Mouse (Mus musculus) gastrocnemius, postnatal 14 days (tissue): ENCODE results near the gene Krtap10-4. TPM values are rescaled to one million over a fixed set of nuclear protein-coding genes. Genes with fewer than 3 reads are reported as not detected.
"Not testable (repeated sequence)": the region's sequence is repeated elsewhere in the genome, so short reads cannot be mapped to it uniquely, and the experiment has no call there.

Experiments
- DNase-seq: peaks from one replicate; pipeline ENCODE4 v3.0.0; 2021; ENCODE audit warnings: mixed read lengths
- intact Hi-C: fragments of 180-260 bp; cut with DNase I; formaldehyde crosslinking; loops from one replicate; pipeline ENCODE4 v1.15.1; 2025; ENCODE audit warnings: low total_unique reads
- total RNA-seq, 2 experiments: library from RNA; stranded (reverse); gene quantifications; 2 replicates each; pipeline ENCODE4 v1.2.3; 2021

The Krtap10-4 gene
- total RNA-seq, 2 experiments from 2014 or later: not detected

DNA sequence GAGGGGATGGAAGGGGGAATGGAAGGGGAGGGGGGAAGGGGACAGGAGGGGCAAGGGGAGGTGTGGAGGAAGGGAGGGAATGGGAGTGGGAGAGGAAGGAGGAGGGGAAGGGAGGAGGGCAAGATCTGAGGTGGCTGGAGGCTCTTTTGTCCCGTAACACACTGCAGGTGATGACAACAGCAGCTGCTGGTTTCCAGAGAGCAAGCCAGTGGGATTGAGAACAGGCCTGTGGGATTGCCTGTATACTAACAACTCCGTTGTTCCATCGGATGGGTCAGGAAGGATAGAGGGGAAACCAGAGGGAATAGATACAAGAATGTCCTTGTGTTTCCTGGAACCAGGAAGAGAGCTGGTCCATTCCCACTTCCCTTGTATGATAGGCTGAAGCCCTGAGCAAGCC is 29.2 kb downstream of the Krtap10-4 start:
- intact Hi-C loops: no loop called here
- DNase-seq: no peak

DNA sequence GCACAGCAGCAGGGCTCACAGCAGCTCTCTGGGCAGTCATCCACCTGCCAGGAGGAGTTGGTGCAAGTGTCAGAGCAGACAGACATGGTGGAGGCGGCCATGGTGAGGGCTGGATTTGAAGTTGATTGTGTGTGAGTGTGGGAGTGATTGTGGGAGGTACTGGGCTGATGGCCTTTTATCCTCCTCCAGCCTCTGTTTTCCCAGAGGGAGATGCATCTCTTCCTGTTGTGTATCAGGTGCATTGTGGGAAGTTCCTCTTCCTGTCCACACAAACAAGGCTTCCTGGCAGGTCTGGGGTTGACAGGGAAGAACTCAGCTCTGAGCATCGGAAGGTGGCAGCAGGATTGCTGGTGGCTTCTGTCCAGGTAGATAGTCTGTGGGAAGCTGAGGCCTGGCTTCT is 31.9 kb downstream of the Krtap10-4 start, which contains the start of gene Gm9639:
Gm9639 (minus strand) TSS at position 101 of the 400 bp plus-strand sequence.
- intact Hi-C loops: no loop called here
- DNase-seq: no peak

GRCm38 (mm10) chr10:77788621-77789020 is 38.3 kb downstream of the Krtap10-4 start:
- intact Hi-C loops: no loop called here
- no peak for DNase-seq

DNA sequence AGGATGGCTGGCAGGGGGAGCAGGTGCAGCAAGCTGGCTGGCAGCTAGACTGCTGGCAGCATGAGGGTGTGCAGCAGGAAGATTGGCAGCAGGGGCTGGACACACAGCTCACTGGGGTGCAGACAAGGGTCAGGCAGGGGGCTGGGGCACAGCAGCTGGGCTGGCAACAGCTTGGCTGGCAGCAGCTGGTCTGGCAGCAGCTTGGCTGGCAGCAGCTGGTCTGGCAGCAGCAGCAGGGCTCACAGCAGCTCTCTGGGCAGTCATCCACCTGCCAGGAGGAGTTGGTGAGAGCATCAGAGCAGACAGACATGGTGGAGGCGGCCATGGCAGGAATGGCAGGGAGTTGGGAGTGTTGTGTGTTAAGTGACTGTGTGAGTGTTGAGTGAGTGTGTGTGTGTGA is 39.0 kb downstream of the Krtap10-4 start, which contains the start of gene Gm7137:
Gm7137 (minus strand) TSS at position 325 of the 400 bp plus-strand sequence.
- intact Hi-C loops, DNase-seq: not testable (repeated sequence)

DNA sequence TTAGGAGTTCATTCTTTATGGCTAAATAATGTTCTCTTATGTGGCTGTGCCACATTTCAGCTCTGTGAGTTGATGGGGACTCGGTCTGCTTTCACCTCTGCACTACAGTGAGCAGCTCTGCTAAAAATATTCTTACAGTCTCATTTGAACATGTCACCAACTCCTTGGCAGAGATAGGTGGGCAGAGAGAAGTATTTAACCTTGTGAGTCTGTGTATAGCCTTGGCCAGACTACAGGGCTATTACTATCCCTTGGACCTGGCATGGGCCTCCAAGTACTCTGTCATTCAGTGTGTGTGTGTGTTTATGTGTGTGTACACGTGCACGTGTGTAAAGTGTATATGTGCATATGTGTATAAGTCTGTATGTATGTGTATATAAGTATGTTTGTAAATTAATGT is 43.5 kb downstream of the Krtap10-4 start:
- intact Hi-C loops, DNase-seq: not testable (repeated sequence)

DNA sequence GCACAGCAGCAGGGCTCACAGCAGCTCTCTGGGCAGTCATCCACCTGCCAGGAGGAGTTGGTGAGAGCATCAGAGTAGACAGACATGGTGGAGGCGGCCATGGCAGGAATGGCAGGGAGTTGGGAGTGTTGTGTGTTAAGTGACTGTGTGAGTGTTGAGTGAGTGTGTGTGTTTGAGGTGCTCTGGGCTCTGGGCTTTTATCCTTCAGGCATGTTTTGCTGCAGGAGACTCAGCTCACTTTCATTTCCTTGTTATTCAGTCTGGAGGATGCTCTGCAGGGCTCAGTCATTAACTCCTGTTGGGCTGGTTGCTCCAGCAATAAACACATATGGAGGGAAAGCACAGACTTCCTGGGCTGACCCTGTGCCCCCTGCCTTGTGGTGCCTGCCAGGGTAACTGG is 44.5 kb downstream of the Krtap10-4 start, which contains the start of gene Gm3250:
Gm3250 (minus strand) TSS at position 101 of the 400 bp plus-strand sequence.
- DNase-seq, intact Hi-C loops: not testable (repeated sequence)

DNA sequence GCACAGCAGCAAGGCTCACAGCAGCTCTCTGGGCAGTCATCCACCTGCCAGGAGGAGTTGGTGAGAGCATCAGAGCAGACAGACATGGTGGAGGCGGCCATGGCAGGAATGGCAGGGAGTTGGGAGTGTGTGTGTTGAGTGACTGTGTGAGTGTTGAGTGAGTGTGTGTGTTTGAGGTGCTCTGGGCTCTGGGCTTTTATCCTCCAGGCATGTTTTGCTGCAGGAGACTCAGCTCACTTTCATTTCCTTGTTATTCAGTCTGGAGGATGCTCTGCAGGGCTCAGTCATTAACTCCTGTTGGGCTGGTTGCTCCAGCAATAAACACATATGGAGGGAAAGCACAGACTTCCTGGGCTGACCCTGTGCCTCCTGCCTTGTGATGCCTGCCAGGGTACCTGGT is 50.1 kb downstream of the Krtap10-4 start, which contains the start of gene Gm7138:
Gm7138 (minus strand) TSS at position 101 of the 400 bp plus-strand sequence.
- intact Hi-C loops, DNase-seq: not testable (repeated sequence)

Other genes with a start within 250 kb of the Krtap10-4 start
- 10 to 100 TPM; 47.4 to 51.8 TPM for gene Pttg1ip, start 245.4 kb downstream of the Krtap10-4 start, total RNA-seq
- gene Sumo3, start 221.0 kb downstream of the Krtap10-4 start, total RNA-seq: 10 to 100 TPM; 41.9 to 46.5 TPM
- 10 to 100 TPM in 1 of 2 experiments, 1 to 10 TPM in 1; 5.8 to 10.3 TPM for gene Gm49325, start 220.9 kb downstream of the Krtap10-4 start, total RNA-seq
- 10 to 100 TPM; 79.8 to 84.4 TPM for gene Ube2g2, start 204.8 kb downstream of the Krtap10-4 start, total RNA-seq
- gene Tspear, start 140.5 kb downstream of the Krtap10-4 start, total RNA-seq: not detected
- not detected for gene Gm19402, start 136.3 kb downstream of the Krtap10-4 start, total RNA-seq
- not detected for gene Gm9508, start 129.9 kb downstream of the Krtap10-4 start, total RNA-seq
- gene Gm10272, start 120.5 kb downstream of the Krtap10-4 start, total RNA-seq: not detected
- gene Gm10024, start 115.6 kb downstream of the Krtap10-4 start, total RNA-seq: not detected
- not detected for gene Gm10142, start 111.3 kb downstream of the Krtap10-4 start, total RNA-seq
- gene Krtap12-1, start 106.5 kb downstream of the Krtap10-4 start, total RNA-seq: not detected
- not detected for gene Gm10100, start 100.6 kb downstream of the Krtap10-4 start, total RNA-seq
- gene Gm18596, start 84.5 kb downstream of the Krtap10-4 start, total RNA-seq: not detected
- not detected for gene Gm9736, start 75.7 kb downstream of the Krtap10-4 start, total RNA-seq
- gene Gm3233, start 67.4 kb downstream of the Krtap10-4 start, total RNA-seq: not detected
- gene Gm3238, start 55.8 kb downstream of the Krtap10-4 start, total RNA-seq: not detected
- not detected for gene Gm7138, start 50.2 kb downstream of the Krtap10-4 start, total RNA-seq
- gene Gm3250, start 44.6 kb downstream of the Krtap10-4 start, total RNA-seq: not detected
- gene Gm7137, start 38.9 kb downstream of the Krtap10-4 start, total RNA-seq: not detected
- not detected for gene Gm9639, start 32.0 kb downstream of the Krtap10-4 start, total RNA-seq
- not detected for gene Gm19668, start 28.0 kb downstream of the Krtap10-4 start, total RNA-seq
- gene Gm9507, start 15.3 kb downstream of the Krtap10-4 start, total RNA-seq: not detected
- gene Gm2696, start 12.4 kb downstream of the Krtap10-4 start, total RNA-seq: not detected
- gene Krtap10-10, start 8.9 kb upstream of the Krtap10-4 start, total RNA-seq: not detected
- not detected for gene Gm36176, start 19.7 kb upstream of the Krtap10-4 start, total RNA-seq
- not detected for gene Gm10318, start 25.8 kb upstream of the Krtap10-4 start, total RNA-seq
- not detected for gene Gm3285, start 34.9 kb upstream of the Krtap10-4 start, total RNA-seq
- under 1 TPM; 0.33 to 0.41 TPM for gene Lrrc3, start 75.4 kb upstream of the Krtap10-4 start, total RNA-seq
- gene Trpm2, start 143.5 kb upstream of the Krtap10-4 start, total RNA-seq: under 1 TPM; 0.04 to 0.33 TPM
- 1 to 10 TPM; 3.7 to 4.6 TPM for gene 1810043G02Rik, start 151.4 kb upstream of the Krtap10-4 start, total RNA-seq
- gene Pfkl, start 183.0 kb upstream of the Krtap10-4 start, total RNA-seq: 1 to 10 TPM; 9.0 to 9.3 TPM
- gene Dnmt3l, start 214.9 kb upstream of the Krtap10-4 start, total RNA-seq: not detected
- gene Aire, start 216.5 kb upstream of the Krtap10-4 start, total RNA-seq: not detected
- gene Icosl, start 242.2 kb upstream of the Krtap10-4 start, total RNA-seq: 1 to 10 TPM; 1.6 to 2.0 TPM